Mouse (Mus musculus): ENCODE results near the gene Lrfn1.

DNA sequence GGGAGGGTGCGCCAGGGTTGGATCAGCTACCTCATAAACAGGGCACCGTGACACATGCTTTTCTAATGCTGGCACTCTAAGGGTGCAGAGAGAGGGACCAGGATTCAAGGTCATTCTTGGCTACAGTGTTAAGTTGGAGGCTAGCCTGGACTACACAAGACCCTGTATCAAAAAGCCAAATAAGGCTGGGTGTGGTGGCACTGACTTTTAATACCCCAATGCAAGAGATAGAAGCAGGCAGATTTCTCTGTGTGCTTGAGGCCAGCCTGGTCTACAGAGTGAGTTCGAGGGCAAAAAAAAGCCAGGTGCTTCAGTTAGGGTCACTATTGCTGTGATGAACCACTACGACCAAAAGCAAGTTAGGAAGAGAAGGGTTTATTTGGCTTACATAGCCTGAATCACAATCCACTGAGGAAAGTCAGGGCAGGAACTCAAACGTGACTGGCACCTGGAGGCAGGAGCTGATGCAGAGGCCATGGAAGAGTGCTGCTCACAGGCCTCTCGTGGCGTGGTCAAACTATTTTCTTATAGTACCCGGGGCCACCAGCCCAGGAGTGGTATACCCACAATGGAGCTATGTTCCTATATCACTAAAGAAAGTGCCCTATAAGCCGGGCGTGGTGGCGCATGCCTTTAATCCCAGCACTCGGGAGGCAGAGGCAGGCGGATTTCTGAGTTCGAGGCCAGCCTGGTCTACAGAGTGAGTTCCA, 9.8 kb upstream of the Lrfn1 start:
- TF ChIP-seq CTCF (conservative IDR thresholded peaks at IDR 0.05; ENCODE audit: low read length) (no peak), POU5F1 (IDR thresholded peaks at IDR 0.05; ENCODE audit: borderline replicate concordance, low read length) (no peak), NANOG (IDR thresholded peaks at IDR 0.05; ENCODE audit: borderline replicate concordance, low read length) (no peak)
